Mouse (Mus musculus) neural tube, embryonic 10.5 days (tissue): ENCODE measurements at regions not wholly inside any gene's neighbourhood (a gene's known extent, or its start where the extent isn't known, plus 50 kb on each side); places are given as distances from the start of the nearest gene placed in this dataset.

Experiments
- DNase-seq: peaks from one replicate; pipeline ENCODE4 v3.0.0-alpha.2; 2017; ENCODE audit warnings: low spot score; ENCODE audit errors: extremely low spot score

- DNase-seq, result no peak
These were observed 858.5 kb downstream of the Zfp704 start for GRCm38 (mm10) chr3:8751356-8751755.

GRCm38 (mm10) chr3:8750858-8751257, 859.0 kb downstream of the Zfp704 start:
- no peak for DNase-seq

GRCm38 (mm10) chr3:8750162-8750561, 859.7 kb downstream of the Zfp704 start:
- no peak for DNase-seq

- DNase-seq, result no peak
These were observed 862.7 kb downstream of the Zfp704 start for GRCm38 (mm10) chr3:8747201-8747600.

- DNase-seq, result no peak
These were observed 863.2 kb downstream of the Zfp704 start for GRCm38 (mm10) chr3:8746677-8747076.

- DNase-seq, result no peak
These were observed 863.8 kb downstream of the Zfp704 start for GRCm38 (mm10) chr3:8746037-8746436.

- DNase-seq, result no peak
These were observed 865.0 kb downstream of the Zfp704 start for GRCm38 (mm10) chr3:8744857-8745256.

- no peak for DNase-seq
These were observed 866.2 kb downstream of the Zfp704 start for GRCm38 (mm10) chr3:8743650-8744049.

GRCm38 (mm10) chr3:8741266-8742023, 868.4 kb downstream of the Zfp704 start:
- no peak for DNase-seq

GRCm38 (mm10) chr3:8740710-8741109, 869.2 kb downstream of the Zfp704 start:
- DNase-seq, result no peak

- no peak for DNase-seq
These were observed 870.6 kb downstream of the Zfp704 start for GRCm38 (mm10) chr3:8739299-8739698.

GRCm38 (mm10) chr3:8736239-8736953, 873.5 kb downstream of the Zfp704 start:
- DNase-seq, result peak; percentile 49

- no peak for DNase-seq
These were observed 875.8 kb downstream of the Zfp704 start for GRCm38 (mm10) chr3:8734096-8734495.

GRCm38 (mm10) chr3:8731398-8731797, 878.5 kb downstream of the Zfp704 start:
- no peak for DNase-seq

GRCm38 (mm10) chr3:8721628-8722594, 888.0 kb downstream of the Zfp704 start:
- DNase-seq, result no peak

- DNase-seq, result no peak
These were observed 889.2 kb downstream of the Zfp704 start for GRCm38 (mm10) chr3:8720586-8721100.

- peak; percentile 42 for DNase-seq
These were observed 891.7 kb downstream of the Zfp704 start for GRCm38 (mm10) chr3:8718206-8718605.

- peak; percentile 84 for DNase-seq
These were observed 892.5 kb downstream of the Zfp704 start for GRCm38 (mm10) chr3:8717334-8717812.
